Mouse (Mus musculus) stomach, postnatal 0 days (tissue): Measurements from ENCODE around the gene Irf2bpl. TPM values are rescaled to one million over a fixed set of nuclear protein-coding genes. Genes with fewer than 3 reads are reported as not detected.

ENCODE experiments used
- ATAC-seq: fragments of 200-750 bp; cut with Nextera tagmentation; 2 replicates; pipeline ENCODE4 v1.8.0; 2017; ENCODE audit not compliant: low FRiP score, low TSS enrichment
- DNase-seq: peaks from one replicate; pipeline ENCODE4 v3.0.0-alpha.2; 2016; ENCODE audit warnings: low spot score
- H3K27ac ChIP-seq: fragments of 300-500 bp; sonication (generic); replicated peaks from 2 replicates; pipeline ENCODE4 v1.5.1; 2014; ENCODE audit warnings: mild to moderate bottlenecking, control low read depth
- H3K27me3 ChIP-seq: fragments of 300-500 bp; sonication (generic); 2 replicates; pipeline ENCODE4 v1.6.1; 2014; ENCODE audit warnings: low read length; ENCODE audit not compliant: control insufficient read depth, insufficient read depth
- H3K36me3 ChIP-seq: fragments of 300-500 bp; sonication (generic); 2 replicates; pipeline ENCODE4 v1.6.1; 2014; ENCODE audit warnings: low read length, mixed read lengths; ENCODE audit not compliant: control insufficient read depth, insufficient read depth
- H3K4me1 ChIP-seq: fragments of 300-500 bp; sonication (generic); replicated peaks from 2 replicates; pipeline ENCODE4 v1.6.1; 2014; ENCODE audit warnings: antibody characterized with exemption; ENCODE audit not compliant: control insufficient read depth, insufficient read depth
- H3K4me2 ChIP-seq: fragments of 300-500 bp; sonication (generic); replicated peaks from 2 replicates; pipeline ENCODE4 v1.6.1; 2014; ENCODE audit warnings: low read depth, mild to moderate bottlenecking, control low read depth, moderate library complexity
- H3K4me3 ChIP-seq: fragments of 300-500 bp; sonication (generic); 2 replicates; pipeline ENCODE4 v1.5.1; 2014; ENCODE audit warnings: low read depth, low read length, control low read depth
- H3K9ac ChIP-seq: fragments of 300-500 bp; sonication (generic); 2 replicates; pipeline ENCODE4 v1.6.1; 2014; ENCODE audit warnings: mild to moderate bottlenecking, low read length, control low read depth, mixed read lengths
- H3K9me3 ChIP-seq: fragments of 300-500 bp; sonication (generic); 2 replicates; pipeline ENCODE4 v1.6.1; 2016; ENCODE audit warnings: low read length; ENCODE audit not compliant: control insufficient read depth
- CTCF ChIP-seq: IDR thresholded peaks from 2 replicates; pipeline ENCODE4 v1.5.1; 2016; ENCODE audit warnings: antibody characterized with exemption, low read depth, mild to moderate bottlenecking, moderate library complexity
- EP300 ChIP-seq: optimal IDR thresholded peaks from 2 replicates; pipeline ENCODE3; 2016; ENCODE audit warnings: antibody characterized with exemption
- WGBS: fragments of 180-500 bp; shearing (Covaris S2); extraction: QIAGEN DNeasy Blood & Tissue Kit; methylation state at CpG from one replicate; pipeline ENCODE4 v1.1.7; 2014; 5-methylcytosine and 5-hydroxymethylcytosine counted together
- polyA plus RNA-seq: library from polyadenylated mRNA; unstranded; fragments of >200 nt; fragmentation: Nextera tagmentation; extraction: Ambion mirVana; gene quantifications from 2 replicates; pipeline ENCODE4 v1.2.1, GENCODE M21; 2015

Irf2bpl gene
- polyA plus RNA-seq, 1 experiment from 2014 or later = 19.1 TPM

DNA sequence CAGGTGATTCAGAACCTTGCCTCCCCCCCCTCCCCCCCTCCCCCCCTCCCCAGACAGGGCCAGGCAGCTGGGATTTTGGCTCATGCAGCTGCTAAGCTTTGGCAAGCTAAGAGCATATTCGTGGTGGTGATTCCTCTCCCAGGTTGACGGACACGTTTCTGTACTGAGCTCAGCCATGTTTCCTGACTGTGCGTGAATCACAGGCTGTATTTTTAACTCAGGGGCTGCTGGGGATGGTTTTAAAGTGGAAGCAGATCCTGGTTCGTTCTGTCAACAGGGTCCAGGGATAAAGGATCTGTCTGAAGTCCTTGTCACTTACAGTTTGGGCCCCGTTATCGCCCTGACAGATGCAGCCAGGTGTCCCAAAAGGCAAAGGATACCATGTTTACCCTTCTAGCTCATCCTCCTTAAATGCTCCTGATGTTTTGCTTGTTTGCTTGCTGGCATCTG, 11.9 kb upstream of the Irf2bpl start:
- peak; percentile 42 for DNase-seq
- no peaks in the 10 kb centered on the region for H3K36me3 ChIP-seq
- H3K9ac ChIP-seq = peak overlapping the region; percentile 3; the same call in 1 of the 2 replicates
- H3K4me1 ChIP-seq = peaks cover 20% of the 10 kb centered on the region
- ATAC-seq = no peak
- H3K27ac ChIP-seq = peak overlapping the region; percentile 97
- no peaks in the 10 kb centered on the region for H3K9me3 ChIP-seq
- WGBS = 16% methylated on average over 7 of the region's 7 CpGs
- H3K4me2 ChIP-seq = no peak overlapping the region
- no peak overlapping the region for H3K4me3 ChIP-seq
- no peak for TF ChIP-seq CTCF
- TF ChIP-seq EP300 = no peak
- H3K27me3 ChIP-seq = no peaks in the 10 kb centered on the region

- peaks cover 19% of the 10 kb centered on the region for H3K4me1 ChIP-seq
- DNase-seq (no peak), ATAC-seq (no peak)
- H3K9ac ChIP-seq = no peak overlapping the region; the same call in 1 of the 2 replicates
- peak overlapping the region; percentile 55; the same call in 1 of the 2 replicates for H3K4me2 ChIP-seq
- peak overlapping the region; percentile 97 for H3K27ac ChIP-seq
- TF ChIP-seq CTCF (no peak), EP300 (no peak)
- no peaks in the 10 kb centered on the region for H3K36me3 ChIP-seq
- WGBS = 38% methylated on average over 4 of the region's 4 CpGs
- H3K9me3 ChIP-seq = no peaks in the 10 kb centered on the region
- H3K27me3 ChIP-seq = no peaks in the 10 kb centered on the region
- no peak overlapping the region for H3K4me3 ChIP-seq
These were observed 11.3 kb upstream of the Irf2bpl start for GRCm38 (mm10) chr12:86895703-86896409.

GRCm38 (mm10) chr12:86894841-86895428, 10.3 kb upstream of the Irf2bpl start:
- H3K9me3 ChIP-seq = no peaks in the 10 kb centered on the region
- H3K27ac ChIP-seq = peak overlapping the region; percentile 97
- H3K9ac ChIP-seq = peak overlapping the region; percentile 48
- TF ChIP-seq EP300 (no peak), CTCF (no peak)
- H3K27me3 ChIP-seq = no peaks in the 10 kb centered on the region
- peak; percentile 37 for ATAC-seq
- H3K4me3 ChIP-seq = peak overlapping the region; percentile 27; the same call in 1 of the 2 replicates
- peak; percentile 61 for DNase-seq
- WGBS = 1% methylated on average over 12 of the region's 12 CpGs
- no peaks in the 10 kb centered on the region for H3K36me3 ChIP-seq
- H3K4me2 ChIP-seq = peak overlapping the region; percentile 55
- H3K4me1 ChIP-seq = peaks cover 20% of the 10 kb centered on the region

DNA sequence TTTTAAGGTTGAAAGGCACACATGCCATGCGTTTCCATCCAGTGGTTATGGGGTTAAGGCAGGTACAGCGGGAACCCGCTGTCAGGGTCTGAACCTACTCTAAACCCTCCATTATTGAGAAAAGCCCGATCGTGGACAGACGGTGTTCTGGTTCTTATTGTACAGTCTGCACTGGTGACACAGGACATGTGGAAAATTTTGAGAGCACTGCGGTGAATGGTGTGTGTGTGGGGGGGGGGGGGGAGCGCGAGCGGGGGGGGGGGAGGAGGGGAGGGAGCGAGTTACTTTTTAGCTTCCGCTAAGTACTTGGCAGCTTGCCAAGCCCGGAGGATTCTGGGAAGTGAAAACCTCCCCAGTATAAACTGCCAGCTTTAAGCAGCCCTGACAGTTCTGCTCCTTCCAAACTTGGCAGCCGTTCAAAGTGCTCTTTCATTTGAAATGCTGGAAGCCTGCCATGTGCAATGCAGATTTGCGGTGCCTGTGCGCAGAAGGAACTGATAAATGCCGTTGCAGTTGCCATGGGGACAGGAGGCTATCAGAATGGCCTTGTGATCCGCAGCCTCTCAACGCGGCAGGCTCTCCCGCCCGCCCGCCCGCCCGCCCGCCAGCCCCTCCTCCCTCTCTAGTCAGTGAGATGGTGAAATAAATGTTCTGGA, 9.7 kb upstream of the Irf2bpl start:
- TF ChIP-seq CTCF = no peak
- TF ChIP-seq EP300 = no peak
- ATAC-seq = peak; percentile 88
- Histone ChIP-seq H3K4me1 (peaks cover 22% of the 10 kb centered on the region), H3K27me3 (no peaks in the 10 kb centered on the region), H3K9me3 (no peaks in the 10 kb centered on the region), H3K27ac (peak overlapping the region; percentile 99), H3K4me2 (peak overlapping the region; percentile 75), H3K9ac (peak overlapping the region; percentile 50), H3K4me3 (peak overlapping the region; percentile 32), H3K36me3 (no peaks in the 10 kb centered on the region)
- DNase-seq = peak; percentile 96
- WGBS = under 1% methylated on average over 22 of the region's 26 CpGs

DNA sequence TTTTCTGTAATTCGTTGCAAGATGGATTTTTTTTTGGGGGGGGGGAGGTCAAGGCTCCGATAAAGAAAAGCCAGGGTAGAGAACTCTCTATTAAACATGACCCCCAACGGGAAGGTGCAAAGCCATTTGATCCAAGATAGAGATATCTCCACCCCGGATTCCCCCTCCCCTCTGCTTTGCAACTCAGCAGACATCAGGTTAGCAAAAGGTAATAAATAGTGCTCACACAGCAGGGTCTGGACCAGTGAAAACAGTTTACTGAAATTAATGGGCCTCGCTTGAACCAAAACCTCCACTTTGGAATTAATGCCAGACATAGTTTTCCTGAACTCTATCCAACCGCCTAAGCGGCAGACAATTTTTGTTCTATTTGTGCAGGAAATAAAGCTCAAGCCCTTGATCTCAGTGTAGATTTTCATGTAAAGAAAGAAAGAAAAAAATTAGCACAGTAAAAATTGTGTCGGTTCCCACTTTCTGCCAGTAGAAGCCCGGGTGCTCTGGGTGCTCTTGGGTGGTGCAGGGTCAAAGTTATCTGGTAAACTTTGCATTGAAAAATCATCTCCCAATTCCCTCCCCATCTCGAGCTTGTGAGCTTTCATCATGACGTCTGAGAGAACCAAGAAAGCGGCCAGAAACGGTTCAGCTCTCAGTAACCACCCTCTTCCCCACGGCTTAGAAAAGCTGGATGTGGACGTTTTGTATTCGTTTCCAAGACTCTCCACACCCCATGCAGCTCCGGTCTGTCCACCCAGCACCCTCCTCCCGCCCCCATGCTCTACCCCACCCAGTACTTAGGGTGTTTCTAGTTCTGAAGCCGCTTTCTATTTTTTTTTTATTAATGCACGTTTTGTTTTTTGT, 9.0 kb upstream of the Irf2bpl start:
- Histone ChIP-seq H3K4me2 (peak overlapping the region; percentile 75), H3K9me3 (no peaks in the 10 kb centered on the region), H3K4me1 (peaks cover 24% of the 10 kb centered on the region), H3K4me3 (peak overlapping the region; percentile 32), H3K27ac (peak overlapping the region; percentile 99), H3K27me3 (no peaks in the 10 kb centered on the region), H3K36me3 (no peaks in the 10 kb centered on the region), H3K9ac (peak overlapping the region; percentile 50)
- TF ChIP-seq CTCF (no peak), EP300 (no peak)
- DNase-seq = peak; percentile 66
- WGBS = 1% methylated on average over 20 of the region's 20 CpGs
- ATAC-seq = peak; percentile 32; the same call in 1 of the 2 replicates
